ENCODE assay signal across 8 mouse cellular contexts in the genomic region with DNA sequence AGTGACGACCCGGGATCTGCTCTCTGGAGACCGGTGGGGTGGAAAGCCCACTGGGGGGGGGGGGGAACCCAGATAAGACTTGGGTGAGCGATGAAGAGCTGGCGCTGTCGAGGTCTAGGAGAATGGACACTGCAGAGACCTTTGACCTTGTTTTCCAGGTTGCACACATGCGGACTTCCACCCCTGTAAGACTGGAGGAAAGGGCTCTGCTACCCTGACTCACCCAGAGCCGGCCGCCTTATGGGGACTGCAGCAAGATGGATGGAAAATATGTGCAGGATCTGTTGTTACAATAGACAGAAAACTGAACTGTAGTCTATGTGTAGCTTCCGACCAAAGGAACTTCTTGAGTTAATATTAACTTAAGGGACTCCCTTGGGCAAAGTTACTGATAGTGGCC. TPM values are rescaled to one million over a fixed set of nuclear protein-coding genes. Genes with fewer than 3 reads are reported as not detected.
DNase-seq lines count a peak whose midpoint lies in the region; ATAC-seq lines count a peak whose summit lies in the region.

No protein-coding gene starts in this region.

- under 1% methylated on average over 10 of the region's 10 CpGs for WGBS in neural tube, embryonic 11.5 days
- under 1% methylated on average over 10 of the region's 10 CpGs for WGBS in hindbrain, embryonic 12.5 days
- 1% methylated on average over 10 of the region's 10 CpGs for WGBS in midbrain, embryonic 10.5 days

- peak overlapping the region; percentile 98 for H3K27ac ChIP-seq in neural tube, embryonic 11.5 days (ENCODE audit: low read depth, low read length)
- H3K27ac ChIP-seq in hindbrain, embryonic 12.5 days: peak overlapping the region; percentile 99
- peak overlapping the region; percentile 98 for H3K27ac ChIP-seq in midbrain, embryonic 10.5 days (replicated peaks)

- H3K27me3 ChIP-seq in neural tube, embryonic 11.5 days (ENCODE audit: control insufficient read depth, insufficient read depth, low read length): no peaks in the 10 kb centered on the region
- H3K27me3 ChIP-seq in hindbrain, embryonic 12.5 days: no peaks in the 10 kb centered on the region
- H3K27me3 ChIP-seq in midbrain, embryonic 10.5 days (ENCODE audit: low read depth, poor library complexity, severe bottlenecking): no peaks in the 10 kb centered on the region

- H3K36me3 ChIP-seq in neural tube, embryonic 11.5 days (ENCODE audit: control insufficient read depth, insufficient read depth, low read length): no peaks in the 10 kb centered on the region
- H3K36me3 ChIP-seq in hindbrain, embryonic 12.5 days: no peaks in the 10 kb centered on the region
- H3K36me3 ChIP-seq in midbrain, embryonic 10.5 days: peaks cover under 1% of the 10 kb centered on the region; the same call in 1 of the 2 replicates

- no peaks in the 10 kb centered on the region for H3K9me3 ChIP-seq in neural tube, embryonic 11.5 days (ENCODE audit: control insufficient read depth, low read length)
- H3K9me3 ChIP-seq in hindbrain, embryonic 12.5 days (replicated peaks): no peaks in the 10 kb centered on the region
- H3K9me3 ChIP-seq in midbrain, embryonic 10.5 days (replicated peaks): no peaks in the 10 kb centered on the region

- H3K4me1 ChIP-seq in neural tube, embryonic 11.5 days (ENCODE audit: control insufficient read depth, insufficient read depth, low read length): peaks cover 7% of the 10 kb centered on the region
- peaks cover 16% of the 10 kb centered on the region for H3K4me1 ChIP-seq in hindbrain, embryonic 12.5 days
- H3K4me1 ChIP-seq in midbrain, embryonic 10.5 days: peaks cover 40% of the 10 kb centered on the region

- H3K9ac ChIP-seq in neural tube, embryonic 11.5 days (ENCODE audit: low read length): peak overlapping the region; percentile 91
- H3K9ac ChIP-seq in hindbrain, embryonic 12.5 days: peak overlapping the region; percentile 95

- H3K4me2 ChIP-seq in neural tube, embryonic 11.5 days (ENCODE audit: low read depth): peak overlapping the region; percentile 73
- H3K4me2 ChIP-seq in hindbrain, embryonic 12.5 days (replicated peaks): peak overlapping the region; percentile 65

- ATAC-seq in neural tube, embryonic 11.5 days (ENCODE audit: insufficient read depth, low FRiP score, low TSS enrichment): peak; percentile 56
- no peak for ATAC-seq in hindbrain, embryonic 12.5 days (ENCODE audit: low FRiP score)

- no peak for DNase-seq in neural tube, embryonic 11.5 days (ENCODE audit: low spot score)
- no peak for DNase-seq in neural tube, embryonic 10.5 days (ENCODE audit: extremely low spot score, low spot score)
- DNase-seq in c-Kit-positive CD71-positive TER-119-positive erythroid progenitor cells, embryonic 14.5 days (ENCODE audit: low spot score): peak; percentile 54
- DNase-seq in midbrain, embryonic 10.5 days (ENCODE audit: low spot score): no peak
- no peak for DNase-seq in cerebellum, adult 9-10 months
- no peak for DNase-seq in urinary bladder, adult 2 months (ENCODE audit: low spot score)
- no peak for DNase-seq in spleen, postnatal 14 days (ENCODE audit: low spot score in 2 of 2)

- peak overlapping the region; percentile 89 for H3K4me3 ChIP-seq in neural tube, embryonic 11.5 days (ENCODE audit: low read depth, low read length)
- H3K4me3 ChIP-seq in hindbrain, embryonic 12.5 days: peak overlapping the region; percentile 91
- peak overlapping the region; percentile 98 for H3K4me3 ChIP-seq in midbrain, embryonic 10.5 days

RNA-seq across cellular contexts. Expression of a gene that starts 0.4 kb away (rescaled TPM):
- 71.1 and 73.7 TPM in 2 replicates for polyA plus RNA-seq in neural tube, embryonic 11.5 days (2014; fragmentation: Nextera tagmentation; extraction: Ambion mirVana)
- 76.1 and 85.0 TPM in 2 replicates for polyA plus RNA-seq in hindbrain, embryonic 12.5 days (2016; fragmentation: Nextera tagmentation; extraction: Ambion mirVana)
- polyA plus RNA-seq in midbrain, embryonic 10.5 days (2016; fragmentation: Nextera tagmentation; extraction: Ambion mirVana): 55.7 and 56.3 TPM in 2 replicates
- polyA plus RNA-seq in urinary bladder, adult 2 months (2012; rRNA removed): 85.6 and 91.4 TPM in 2 replicates

RNA-seq across cellular contexts. Expression of a gene that starts 8.9 kb away (rescaled TPM):
- polyA plus RNA-seq in neural tube, embryonic 11.5 days (2014; fragmentation: Nextera tagmentation; extraction: Ambion mirVana): 9.2 TPM in 2 replicates
- polyA plus RNA-seq in hindbrain, embryonic 12.5 days (2016; fragmentation: Nextera tagmentation; extraction: Ambion mirVana): 8.8 and 9.3 TPM in 2 replicates
- 11.8 and 12.6 TPM in 2 replicates for polyA plus RNA-seq in midbrain, embryonic 10.5 days (2016; fragmentation: Nextera tagmentation; extraction: Ambion mirVana)
- polyA plus RNA-seq in urinary bladder, adult 2 months (2012; rRNA removed): 14.5 and 17.4 TPM in 2 replicates

RNA-seq across cellular contexts. Expression of a gene that starts 9.0 kb away (rescaled TPM):
- polyA plus RNA-seq in neural tube, embryonic 11.5 days (2014; fragmentation: Nextera tagmentation; extraction: Ambion mirVana): 3.6 and 3.8 TPM in 2 replicates
- polyA plus RNA-seq in hindbrain, embryonic 12.5 days (2016; fragmentation: Nextera tagmentation; extraction: Ambion mirVana): 2.6 and 2.7 TPM in 2 replicates
- polyA plus RNA-seq in midbrain, embryonic 10.5 days (2016; fragmentation: Nextera tagmentation; extraction: Ambion mirVana): 2.2 and 3.4 TPM in 2 replicates
- 5.7 and 8.2 TPM in 2 replicates for polyA plus RNA-seq in urinary bladder, adult 2 months (2012; rRNA removed)

RNA-seq across cellular contexts. Expression of a gene that starts 42.3 kb away (rescaled TPM):
- 11.6 and 13.8 TPM in 2 replicates for polyA plus RNA-seq in neural tube, embryonic 11.5 days (2014; fragmentation: Nextera tagmentation; extraction: Ambion mirVana)
- polyA plus RNA-seq in hindbrain, embryonic 12.5 days (2016; fragmentation: Nextera tagmentation; extraction: Ambion mirVana): 9.1 and 11.4 TPM in 2 replicates
- polyA plus RNA-seq in midbrain, embryonic 10.5 days (2016; fragmentation: Nextera tagmentation; extraction: Ambion mirVana): 12.0 and 12.8 TPM in 2 replicates
- polyA plus RNA-seq in urinary bladder, adult 2 months (2012; rRNA removed): 13.5 and 15.8 TPM in 2 replicates

RNA-seq across cellular contexts. Expression of a gene that starts 45.1 kb away (rescaled TPM):
- polyA plus RNA-seq in neural tube, embryonic 11.5 days (2014; fragmentation: Nextera tagmentation; extraction: Ambion mirVana): 70.1 and 71.3 TPM in 2 replicates
- polyA plus RNA-seq in hindbrain, embryonic 12.5 days (2016; fragmentation: Nextera tagmentation; extraction: Ambion mirVana): 55.4 and 56.4 TPM in 2 replicates
- polyA plus RNA-seq in midbrain, embryonic 10.5 days (2016; fragmentation: Nextera tagmentation; extraction: Ambion mirVana): 80.5 and 91.7 TPM in 2 replicates
- polyA plus RNA-seq in urinary bladder, adult 2 months (2012; rRNA removed): 22.6 and 25.4 TPM in 2 replicates
